Mouse (Mus musculus) macrophage (primary cell): ENCODE data around the gene Htr3b. TPM values are rescaled to one million over a fixed set of nuclear protein-coding genes. Genes with fewer than 3 reads are reported as not detected.

Experiments
- H3K27ac ChIP-seq: fragments of 350-480 bp; formaldehyde crosslinking; 2 replicates; pipeline ENCODE4 v1.9.0; 2021
- H3K36me3 ChIP-seq: fragments of 350-480 bp; formaldehyde crosslinking; 2 replicates; pipeline ENCODE4 v1.9.0; 2021; ENCODE audit errors: inconsistent target
- H3K4me3 ChIP-seq: fragments of 350-480 bp; formaldehyde crosslinking; 2 replicates; pipeline ENCODE4 v1.9.0; 2021; ENCODE audit errors: inconsistent target
- H3K79me2 ChIP-seq: fragments of 350-480 bp; formaldehyde crosslinking; 2 replicates; pipeline ENCODE4 v1.9.0; 2021; ENCODE audit errors: inconsistent target
- WGBS: methylation state at CpG from one replicate; pipeline ENCODE4 v1.1.7; 2026; ENCODE audit warnings: inconsistent platforms; ENCODE audit not compliant: missing documents; 5-methylcytosine and 5-hydroxymethylcytosine counted together
- polyA plus RNA-seq: library from polyadenylated mRNA; stranded (reverse); fragments of 250-400 nt; gene quantifications from 3 replicates; pipeline ENCODE4 v1.2.4, GENCODE M21; 2018; ENCODE audit warnings: inconsistent platforms

The Htr3b gene
- polyA plus RNA-seq, 1 experiment from 2014 or later, result not detected

- 77% methylated on average over 6 of the region's 6 CpGs for WGBS
- no peaks in the 10 kb centered on the region for H3K36me3 ChIP-seq
- no peak overlapping the region for H3K4me3 ChIP-seq
- no peaks in the 10 kb centered on the region for H3K79me2 ChIP-seq
- no peak overlapping the region for H3K27ac ChIP-seq
Measured at GRCm38 (mm10) chr9:48894755-48895154, 70.0 kb downstream of the Htr3b start.

GRCm38 (mm10) chr9:48893986-48894385 lies 70.8 kb downstream of the Htr3b start:
- Histone ChIP-seq H3K4me3 (no peak overlapping the region), H3K36me3 (no peaks in the 10 kb centered on the region), H3K79me2 (no peaks in the 10 kb centered on the region), H3K27ac (no peak overlapping the region)
- 31% methylated on average over 3 of the region's 3 CpGs for WGBS

- no peak overlapping the region for H3K4me3 ChIP-seq
- H3K36me3 ChIP-seq, result no peaks in the 10 kb centered on the region
- H3K27ac ChIP-seq, result no peak overlapping the region
- no peaks in the 10 kb centered on the region for H3K79me2 ChIP-seq
- 78% methylated on average over 6 of the region's 7 CpGs for WGBS
Measured at GRCm38 (mm10) chr9:48889093-48889492, 75.7 kb downstream of the Htr3b start.

Other genes with a start within 250 kb of the Htr3b start
- 0.34 to 1.2 TPM (median 0.62 TPM) in 3 replicates for gene Zbtb16, start 128.8 kb downstream of the Htr3b start, polyA plus RNA-seq
- gene Htr3a, start 53.9 kb downstream of the Htr3b start, polyA plus RNA-seq, result not detected in 3 replicates
- gene Usp28, start 20.4 kb upstream of the Htr3b start, polyA plus RNA-seq, result 6.4 to 8.5 TPM (median 7.9 TPM) in 3 replicates
- 7.8 to 13.5 TPM (median 10.9 TPM) in 3 replicates for gene Zw10, start 90.6 kb upstream of the Htr3b start, polyA plus RNA-seq
- not detected in 3 replicates for gene Tmprss5, start 116.3 kb upstream of the Htr3b start, polyA plus RNA-seq